Mouse (Mus musculus) forebrain, embryonic 15.5 days (tissue): ENCODE data around the gene Olfr1349. TPM values are rescaled to one million over a fixed set of nuclear protein-coding genes. Genes with fewer than 3 reads are reported as not detected.
"Not testable (repeated sequence)": the region's sequence is repeated elsewhere in the genome, so short reads cannot be mapped to it uniquely, and the experiment has no call there.

Experiments used
- ATAC-seq: fragments of 200-750 bp; cut with Nextera tagmentation; replicated peaks from 2 replicates; pipeline ENCODE4 v1.8.0; 2017; ENCODE audit warnings: mild to moderate bottlenecking, moderate TSS enrichment, moderate library complexity
- H3K27ac ChIP-seq: fragments of 300-500 bp; sonication (generic); replicated peaks from 2 replicates; pipeline ENCODE4 v1.5.1; 2015; ENCODE audit warnings: mild to moderate bottlenecking, inconsistent platforms
- H3K27me3 ChIP-seq: fragments of 300-500 bp; sonication (generic); 2 replicates; pipeline ENCODE4 v1.6.1; 2015; ENCODE audit warnings: inconsistent platforms
- H3K36me3 ChIP-seq: fragments of 300-500 bp; sonication (generic); 2 replicates; pipeline ENCODE4 v1.6.1; 2015; ENCODE audit warnings: mild to moderate bottlenecking, inconsistent platforms
- H3K4me1 ChIP-seq: fragments of 300-500 bp; sonication (generic); 2 replicates; pipeline ENCODE4 v1.6.1; 2015; ENCODE audit warnings: inconsistent platforms
- H3K4me2 ChIP-seq: fragments of 300-500 bp; sonication (generic); replicated peaks from 2 replicates; pipeline ENCODE4 v1.6.1; 2015; ENCODE audit warnings: mild to moderate bottlenecking, inconsistent platforms
- H3K4me3 ChIP-seq: fragments of 300-500 bp; sonication (generic); 2 replicates; pipeline ENCODE4 v1.5.1; 2015; ENCODE audit warnings: mild to moderate bottlenecking, inconsistent platforms
- H3K9ac ChIP-seq: fragments of 300-500 bp; sonication (generic); replicated peaks from 2 replicates; pipeline ENCODE4 v1.6.1; 2015; ENCODE audit warnings: mild to moderate bottlenecking, inconsistent platforms
- H3K9me3 ChIP-seq: fragments of 300-500 bp; sonication (generic); 2 replicates; pipeline ENCODE4 v1.6.1; 2016; ENCODE audit warnings: inconsistent platforms
- WGBS: fragments of 180-500 bp; shearing (Covaris S2); methylation state at CpG from one replicate; pipeline ENCODE4 v1.1.7; 2015; ENCODE audit warnings: mixed read lengths; 5-methylcytosine and 5-hydroxymethylcytosine counted together
- polyA plus RNA-seq: library from polyadenylated mRNA; unstranded; fragments of >200 nt; fragmentation: Nextera tagmentation; extraction: Ambion mirVana; gene quantifications from 2 replicates; pipeline ENCODE4 v1.2.1, GENCODE M21; 2015

Olfr1349 gene
- polyA plus RNA-seq = not detected in 2 replicates

DNA sequence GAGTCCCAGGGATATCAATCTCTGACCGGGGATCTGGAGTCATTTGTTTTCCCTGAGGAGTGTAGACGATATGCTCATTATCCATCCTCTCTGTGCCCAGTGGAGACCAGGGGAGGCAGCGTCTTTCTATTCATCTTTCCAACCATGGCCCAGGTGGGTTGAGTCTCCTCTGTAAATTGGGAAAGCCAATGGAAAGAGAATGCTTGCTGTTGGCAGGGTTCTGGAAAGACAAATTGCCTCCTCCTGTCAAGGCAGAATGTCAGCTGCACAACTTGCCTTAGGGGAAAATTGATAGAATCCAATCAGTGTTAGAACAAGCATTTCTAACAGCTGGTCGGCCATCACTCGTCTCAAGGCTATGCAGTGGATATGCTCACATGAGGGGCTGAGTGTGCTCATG, at the start of gene Olfr1349:
Gene Olfr1349, minus strand, starts transcription at position 101 of the 400 bp plus-strand sequence.
- no peak within 1 kb of the TSS for H3K27ac ChIP-seq
- H3K27me3 ChIP-seq = no peaks in the 10 kb centered on the region
- no peak within 1 kb of the TSS for H3K4me3 ChIP-seq
- no peaks in the 10 kb centered on the region for H3K4me1 ChIP-seq
- no peak for ATAC-seq
- peaks cover 9% of the 10 kb centered on the region; the same call in 1 of the 2 replicates for H3K9me3 ChIP-seq
- H3K36me3 ChIP-seq = no peaks in the 10 kb centered on the region
- WGBS = 86% methylated on average over 5 of the region's 5 CpGs
- H3K4me2 ChIP-seq = no peak within 1 kb of the TSS
- H3K9ac ChIP-seq = no peak within 1 kb of the TSS

DNA sequence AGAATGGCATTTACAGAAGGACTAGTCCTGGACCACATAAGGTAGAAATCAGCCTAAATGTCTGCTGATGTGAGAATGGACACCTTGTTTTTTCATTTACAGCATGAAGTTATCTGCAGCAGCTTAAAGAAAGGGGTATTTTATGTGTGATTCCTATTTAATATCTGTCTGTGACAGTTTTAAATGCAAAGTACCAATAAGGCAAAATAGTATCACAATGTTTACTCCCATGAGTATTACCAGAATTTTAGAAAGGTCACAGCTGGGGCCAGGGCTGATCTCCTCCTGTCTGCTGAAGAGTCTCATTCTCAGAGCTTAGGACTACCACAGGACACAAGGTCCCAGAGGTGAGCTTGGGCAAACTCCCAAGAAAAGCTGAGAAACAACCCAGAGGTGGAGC, 41.8 kb upstream of the Olfr1349 start, which contains the start of gene Olfr1350:
Gene Olfr1350, plus strand, starts transcription at position 301 of the 400 bp plus-strand sequence.
- no peaks in the 10 kb centered on the region for H3K27me3 ChIP-seq
- H3K4me1 ChIP-seq = no peaks in the 10 kb centered on the region
- no peaks in the 10 kb centered on the region for H3K9me3 ChIP-seq
- H3K9ac ChIP-seq = no peak within 1 kb of the TSS
- H3K4me2 ChIP-seq = no peak within 1 kb of the TSS
- no peak within 1 kb of the TSS for H3K27ac ChIP-seq
- no peak within 1 kb of the TSS for H3K4me3 ChIP-seq
- ATAC-seq = no peak
- H3K36me3 ChIP-seq = no peaks in the 10 kb centered on the region

DNA sequence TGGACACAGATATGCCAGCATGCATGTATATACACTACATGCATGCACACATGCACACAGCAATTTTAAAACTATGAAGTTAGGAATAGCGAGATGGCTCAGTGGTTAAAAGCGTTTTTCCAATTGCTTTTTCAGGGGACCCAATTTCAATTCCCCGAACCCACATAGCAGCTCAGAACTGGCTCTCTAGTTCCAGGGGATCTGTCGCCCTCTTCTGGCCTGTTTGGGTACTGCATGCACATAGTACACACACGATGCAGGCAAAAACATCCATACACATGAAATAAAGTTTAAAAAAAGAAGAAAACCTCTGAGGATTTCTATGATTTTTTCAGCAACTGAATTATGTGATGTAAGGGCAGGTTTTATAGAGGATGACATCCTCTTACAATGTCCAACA, 3.4 kb upstream of the Olfr1349 start:
- H3K27ac ChIP-seq = no peak overlapping the region
- WGBS = 69% methylated on average over 5 of the region's 5 CpGs
- no peak for ATAC-seq
- no peaks in the 10 kb centered on the region for H3K27me3 ChIP-seq
- H3K9ac ChIP-seq = no peak overlapping the region
- no peak overlapping the region for H3K4me2 ChIP-seq
- H3K9me3 ChIP-seq = peaks cover 5% of the 10 kb centered on the region
- no peak overlapping the region for H3K4me3 ChIP-seq
- no peaks in the 10 kb centered on the region for H3K4me1 ChIP-seq
- no peaks in the 10 kb centered on the region for H3K36me3 ChIP-seq

DNA sequence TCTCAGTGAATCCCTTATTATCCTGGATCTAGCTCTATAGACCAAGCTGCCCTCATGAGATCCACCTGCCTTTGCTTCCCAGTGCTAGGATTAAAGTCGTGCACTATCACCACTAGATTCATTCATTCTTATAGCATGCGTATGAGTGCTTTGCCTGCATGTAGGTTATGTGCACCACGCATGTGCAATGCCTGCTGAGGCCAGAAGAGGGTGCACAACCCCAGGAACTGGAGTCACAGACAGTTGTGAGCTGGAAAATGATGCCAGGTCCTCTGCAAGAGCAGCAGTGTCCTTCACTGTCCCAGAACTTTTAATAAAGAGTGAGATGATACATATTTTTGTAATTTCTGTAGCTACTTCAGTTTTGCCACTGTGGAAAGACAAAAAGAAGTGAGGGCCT, 2.3 kb upstream of the Olfr1349 start:
- no peak overlapping the region for H3K4me2 ChIP-seq
- peaks cover 5% of the 10 kb centered on the region for H3K9me3 ChIP-seq
- H3K27ac ChIP-seq = no peak overlapping the region
- H3K36me3 ChIP-seq = no peaks in the 10 kb centered on the region
- no peaks in the 10 kb centered on the region for H3K4me1 ChIP-seq
- H3K9ac ChIP-seq = no peak overlapping the region
- ATAC-seq = no peak
- WGBS = 61% methylated on average over 3 of the region's 3 CpGs
- no peaks in the 10 kb centered on the region for H3K27me3 ChIP-seq
- H3K4me3 ChIP-seq = no peak overlapping the region

DNA sequence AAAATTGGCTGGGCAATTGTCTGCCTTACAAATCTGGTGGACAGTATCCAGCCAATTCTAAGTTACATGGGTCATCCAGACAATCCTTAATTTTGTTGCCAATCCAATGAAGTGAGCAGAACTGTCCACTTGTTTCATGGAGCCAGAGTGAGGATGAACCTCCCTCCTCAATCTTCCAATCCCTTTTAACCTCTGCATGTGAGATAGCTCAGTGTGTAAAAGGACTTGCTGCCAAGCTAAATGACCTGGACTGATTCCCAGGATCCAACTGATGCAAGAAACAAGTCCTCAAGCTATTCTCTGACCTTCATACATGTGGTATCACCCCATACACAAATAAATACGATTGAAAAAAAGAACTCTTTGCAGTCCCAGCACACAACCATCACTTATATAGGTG, 1.1 kb downstream of the Olfr1349 start:
- WGBS = 34% methylated on average over 1 of the region's 1 CpGs

DNA sequence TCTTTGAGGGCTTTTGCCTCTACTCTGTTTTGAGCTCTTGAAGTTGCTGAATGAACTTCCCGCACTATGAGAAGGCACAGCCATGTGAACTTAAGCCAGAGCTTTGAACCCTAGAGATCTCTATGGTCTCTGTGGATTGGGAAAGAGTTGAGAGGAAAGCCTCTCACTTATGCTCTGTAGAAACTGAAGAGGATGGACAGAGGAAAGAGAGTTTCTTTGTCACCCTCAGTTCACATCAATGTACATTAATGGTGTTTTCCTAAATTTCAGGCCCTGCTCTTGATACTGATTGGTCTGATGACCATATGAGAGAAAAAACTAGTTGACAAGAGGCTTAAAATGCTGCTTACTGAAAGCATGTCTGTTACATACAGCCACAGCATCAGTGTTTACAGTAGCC, 14.1 kb downstream of the Olfr1349 start, which contains the start of gene Olfr1348:
Gene Olfr1348, minus strand, starts transcription at position 101 of the 400 bp plus-strand sequence.
- Histone ChIP-seq H3K27me3 (no peaks in the 10 kb centered on the region), H3K9ac (no peak within 1 kb of the TSS), H3K36me3 (no peaks in the 10 kb centered on the region), H3K27ac (no peak within 1 kb of the TSS), H3K4me3 (no peak within 1 kb of the TSS), H3K4me1 (no peaks in the 10 kb centered on the region), H3K9me3 (no peaks in the 10 kb centered on the region), H3K4me2 (no peak within 1 kb of the TSS)
- WGBS = 96% methylated on average over 1 of the region's 1 CpGs
- no peak for ATAC-seq

More for the DNA sequence above, 1.1 kb downstream of the Olfr1349 start:
- no peak overlapping the region for H3K4me3 ChIP-seq
- ATAC-seq = no peak
- no peak overlapping the region for H3K4me2 ChIP-seq
- H3K9ac ChIP-seq = no peak overlapping the region
- no peaks in the 10 kb centered on the region for H3K27me3 ChIP-seq
- H3K27ac ChIP-seq = no peak overlapping the region
- H3K36me3 ChIP-seq = no peaks in the 10 kb centered on the region
- no peaks in the 10 kb centered on the region for H3K4me1 ChIP-seq
- H3K9me3 ChIP-seq = peaks cover 9% of the 10 kb centered on the region; the same call in 1 of the 2 replicates

DNA sequence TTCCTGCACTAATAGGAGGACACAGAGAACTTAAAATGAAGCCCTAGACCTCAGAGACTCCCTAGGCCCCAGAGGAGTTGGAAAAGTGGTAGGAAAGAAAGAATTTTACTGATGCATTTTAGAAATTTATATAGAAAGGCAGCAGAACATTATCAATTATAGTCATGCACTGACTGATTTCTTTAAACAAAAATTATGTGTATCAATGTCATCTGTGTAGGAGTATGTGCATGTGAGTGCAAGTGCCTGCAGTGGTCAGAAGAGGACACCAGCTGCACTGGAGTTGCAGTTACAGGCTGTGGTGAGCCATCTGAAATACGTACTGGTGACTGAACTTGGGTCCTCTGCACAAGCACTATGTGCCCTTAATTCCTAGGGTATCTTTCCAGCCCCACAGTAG, 23.1 kb downstream of the Olfr1349 start, which contains the start of gene Olfr1347:
Gene Olfr1347, minus strand, starts transcription at position 101 of the 400 bp plus-strand sequence.
- no peaks in the 10 kb centered on the region for H3K36me3 ChIP-seq
- 0 out of 2 replicates have a peak, but pooled peaks cover 4% of the 10 kb centered on the region for H3K9me3 ChIP-seq
- H3K27me3 ChIP-seq = no peaks in the 10 kb centered on the region
- no peak for ATAC-seq
- 53% methylated on average over 1 of the region's 1 CpGs for WGBS
- no peak within 1 kb of the TSS for H3K27ac ChIP-seq
- no peaks in the 10 kb centered on the region for H3K4me1 ChIP-seq
- H3K4me3 ChIP-seq = no peak within 1 kb of the TSS
- no peak within 1 kb of the TSS for H3K9ac ChIP-seq
- H3K4me2 ChIP-seq = no peak within 1 kb of the TSS

DNA sequence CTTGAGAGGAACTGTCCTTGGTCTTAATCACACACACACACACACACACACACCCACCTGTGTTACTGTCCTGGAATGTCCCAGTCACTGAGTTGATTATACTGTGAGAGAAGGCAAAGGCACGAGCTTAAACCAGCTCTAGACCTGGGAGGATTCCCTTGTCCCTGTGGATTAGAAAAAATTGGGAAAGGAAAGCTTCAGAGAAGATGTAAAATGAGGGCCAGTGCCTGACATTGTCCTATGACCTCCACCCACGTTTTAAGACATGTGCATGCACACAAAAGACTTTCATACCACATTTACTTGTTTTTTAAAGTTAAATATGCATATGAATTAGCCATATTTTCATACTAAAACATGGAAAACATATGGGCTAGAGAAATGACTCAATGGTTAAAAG, 35.9 kb downstream of the Olfr1349 start, which contains the start of gene Olfr5:
Gene Olfr5, minus strand, starts transcription at position 101 of the 400 bp plus-strand sequence.
- H3K9ac ChIP-seq = no peak within 1 kb of the TSS
- no peaks in the 10 kb centered on the region for H3K36me3 ChIP-seq
- WGBS = 19% methylated on average over 2 of the region's 2 CpGs
- no peaks in the 10 kb centered on the region for H3K27me3 ChIP-seq
- H3K4me3 ChIP-seq = no peak within 1 kb of the TSS
- ATAC-seq = no peak
- no peak within 1 kb of the TSS for H3K4me2 ChIP-seq
- 0 out of 2 replicates have a peak, but pooled peaks cover 3% of the 10 kb centered on the region for H3K9me3 ChIP-seq
- no peaks in the 10 kb centered on the region for H3K4me1 ChIP-seq
- H3K27ac ChIP-seq = no peak within 1 kb of the TSS

DNA sequence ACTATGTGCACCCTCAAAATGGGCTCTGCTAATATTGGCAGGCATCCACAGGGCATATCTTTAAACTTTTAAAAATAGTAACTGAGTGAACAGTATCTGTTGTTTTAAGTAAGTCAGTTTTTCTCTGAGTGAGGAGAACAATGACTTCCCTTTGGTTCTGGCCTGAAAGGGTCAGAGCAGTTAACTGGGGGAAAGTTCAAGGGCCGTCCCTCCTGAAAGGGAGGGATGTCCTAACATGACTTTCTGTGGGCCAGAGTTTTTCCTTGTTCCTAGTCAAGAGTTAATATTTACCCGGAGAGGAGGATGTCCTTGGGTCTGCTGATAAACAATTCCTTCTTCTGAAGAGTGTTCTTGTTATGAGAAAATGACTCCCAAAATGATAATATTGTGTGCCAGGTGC, 45.1 kb downstream of the Olfr1349 start:
- H3K4me1 ChIP-seq, H3K9ac ChIP-seq, H3K27ac ChIP-seq, H3K4me3 ChIP-seq, H3K27me3 ChIP-seq, H3K4me2 ChIP-seq, H3K9me3 ChIP-seq, H3K36me3 ChIP-seq, ATAC-seq: not testable (repeated sequence)
- WGBS = 83% methylated on average over 2 of the region's 2 CpGs

DNA sequence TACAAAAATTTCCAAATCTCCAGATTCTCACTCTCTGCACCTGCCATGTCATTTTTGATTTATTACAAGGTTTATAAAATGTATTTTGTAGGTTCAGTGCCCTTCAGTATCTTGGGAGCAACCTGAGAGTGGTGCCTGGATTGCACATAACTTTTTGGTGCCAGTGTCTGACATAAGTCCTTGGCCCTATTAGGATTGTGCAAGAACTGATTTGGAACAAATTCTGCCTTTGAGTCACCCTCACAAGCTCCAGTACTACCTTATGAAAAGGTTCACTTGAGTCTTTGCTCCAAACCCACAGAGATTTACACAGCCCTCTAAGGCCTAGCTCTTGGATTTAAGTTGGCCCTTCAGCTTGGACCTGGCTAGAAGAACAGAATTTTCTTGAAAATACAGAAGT, 55.8 kb downstream of the Olfr1349 start, which contains the start of gene Olfr1346:
Gene Olfr1346, plus strand, starts transcription at position 151 of the 400 bp plus-strand sequence.
- no peak within 1 kb of the TSS for H3K4me2 ChIP-seq
- H3K4me3 ChIP-seq = no peak within 1 kb of the TSS
- H3K27me3 ChIP-seq = no peaks in the 10 kb centered on the region

More for the DNA sequence above, 55.8 kb downstream of the Olfr1349 start, which contains the start of gene Olfr1346:
- Histone ChIP-seq H3K27ac (no peak within 1 kb of the TSS), H3K36me3 (no peaks in the 10 kb centered on the region), H3K9ac (no peak within 1 kb of the TSS), H3K9me3 (no peaks in the 10 kb centered on the region), H3K4me1 (no peaks in the 10 kb centered on the region)
- no peak for ATAC-seq

Other genes starting within 250 kb of the Olfr1349 start
- 15.2 and 15.8 TPM in 2 replicates for gene Zfp667, start 236.4 kb downstream of the Olfr1349 start, polyA plus RNA-seq
- 12.3 and 13.8 TPM in 2 replicates for gene Zfp583, start 191.7 kb downstream of the Olfr1349 start, polyA plus RNA-seq
- gene Gm3854, start 179.2 kb downstream of the Olfr1349 start, polyA plus RNA-seq = 5.7 and 6.0 TPM in 2 replicates
- 4.5 and 4.6 TPM in 2 replicates for gene Zfp78, start 159.7 kb downstream of the Olfr1349 start, polyA plus RNA-seq
- 21.5 and 23.3 TPM in 2 replicates for gene Zfp28, start 139.7 kb downstream of the Olfr1349 start, polyA plus RNA-seq
- gene Smim17, start 124.2 kb downstream of the Olfr1349 start, polyA plus RNA-seq = 2.6 and 3.4 TPM in 2 replicates
- gene Gm20715, start 112.7 kb downstream of the Olfr1349 start, polyA plus RNA-seq = 0.06 TPM in 1 of 2 replicates, not detected in the other
- gene Olfr1344, start 84.3 kb downstream of the Olfr1349 start, polyA plus RNA-seq = not detected in 2 replicates
- gene Olfr1336, start 66.8 kb downstream of the Olfr1349 start, polyA plus RNA-seq = 0.03 TPM in 1 of 2 replicates, not detected in the other
- gene Olfr1346, start 55.8 kb downstream of the Olfr1349 start, polyA plus RNA-seq = not detected in 2 replicates
- gene Olfr5, start 36.0 kb downstream of the Olfr1349 start, polyA plus RNA-seq = not detected in 2 replicates
- not detected in 2 replicates for gene Olfr1347, start 23.2 kb downstream of the Olfr1349 start, polyA plus RNA-seq
- not detected in 2 replicates for gene Olfr1348, start 14.2 kb downstream of the Olfr1349 start, polyA plus RNA-seq
- gene Olfr1350, start 41.9 kb upstream of the Olfr1349 start, polyA plus RNA-seq = not detected in 2 replicates
- 3.2 and 3.7 TPM in 2 replicates for gene Zim1, start 173.5 kb upstream of the Olfr1349 start, polyA plus RNA-seq
- 51.1 and 58.7 TPM in 2 replicates for gene Peg3, start 207.5 kb upstream of the Olfr1349 start, polyA plus RNA-seq
- gene Usp29, start 207.6 kb upstream of the Olfr1349 start, polyA plus RNA-seq = 22.4 and 26.1 TPM in 2 replicates